Mouse (Mus musculus): Measurements from ENCODE around the gene Il5ra. TPM values are rescaled to one million over a fixed set of nuclear protein-coding genes. Genes with fewer than 3 reads are reported as not detected.

Il5ra gene
- polyA plus RNA-seq, 1 experiment from 2014 or later = 0.37 TPM

DNA sequence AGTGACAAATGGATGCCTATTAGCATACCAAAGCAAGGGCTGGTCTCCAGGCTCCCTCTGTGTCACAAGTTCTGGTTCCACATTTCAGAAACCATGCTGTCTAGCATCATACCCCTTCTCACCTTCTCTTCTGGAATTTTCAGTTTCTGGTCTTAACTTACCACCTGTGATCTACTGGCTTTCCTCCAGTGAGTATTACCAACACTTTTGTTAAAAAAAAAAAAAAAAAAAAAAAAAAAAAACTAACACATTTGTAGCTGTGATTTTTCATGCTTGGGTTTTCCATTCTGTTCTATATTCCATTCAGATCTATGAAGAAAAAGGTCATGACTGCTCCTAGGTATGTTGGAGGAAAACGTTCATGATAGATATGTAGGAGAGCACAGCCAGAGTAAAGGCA, 17.1 kb upstream of the Il5ra start:
- Histone ChIP-seq H3K4me2 (replicated peaks) (no peak overlapping the region), H3K27ac (replicated peaks) (no peak overlapping the region), H3K4me1 (peaks cover 10% of the 10 kb centered on the region), H3K27me3 (no peaks in the 10 kb centered on the region), H3K9ac (no peak overlapping the region), H3K36me3 (no peaks in the 10 kb centered on the region), H3K9me3 (replicated peaks) (no peaks in the 10 kb centered on the region), H3K4me3 (replicated peaks) (no peak overlapping the region)
- no peak for ATAC-seq (ENCODE audit: insufficient number of reproducible peaks, low FRiP score, low TSS enrichment, low read depth)
- WGBS = 85% methylated on average over 1 of the region's 1 CpGs

DNA sequence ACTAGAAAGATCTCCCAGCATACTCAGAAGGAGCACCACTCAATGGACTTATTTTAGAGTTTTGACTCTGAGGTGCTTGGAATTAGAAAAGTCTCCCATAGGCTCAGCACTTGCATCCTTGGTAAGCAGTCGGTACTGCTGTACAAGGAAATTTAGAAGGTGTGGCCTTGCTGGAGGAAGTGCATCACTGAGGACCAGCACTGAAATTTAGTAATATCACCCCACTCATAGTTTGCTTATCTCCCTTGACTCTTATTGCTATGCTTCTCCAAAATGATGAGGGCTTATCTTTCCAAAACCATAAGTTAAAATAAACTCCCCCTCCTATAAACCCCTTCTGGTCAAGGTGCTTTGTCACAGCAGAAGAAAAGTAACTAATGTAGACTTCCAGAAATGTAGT, 12.6 kb upstream of the Il5ra start:
- no peak overlapping the region for H3K4me3 ChIP-seq (replicated peaks)
- H3K27me3 ChIP-seq = no peaks in the 10 kb centered on the region
- H3K4me2 ChIP-seq (replicated peaks) = no peak overlapping the region
- WGBS = 94% methylated on average over 1 of the region's 1 CpGs
- no peaks in the 10 kb centered on the region for H3K4me1 ChIP-seq
- no peaks in the 10 kb centered on the region for H3K36me3 ChIP-seq
- no peak overlapping the region for H3K27ac ChIP-seq (replicated peaks)
- no peak for ATAC-seq (ENCODE audit: insufficient number of reproducible peaks, low FRiP score, low TSS enrichment, low read depth)
- no peaks in the 10 kb centered on the region for H3K9me3 ChIP-seq (replicated peaks)
- H3K9ac ChIP-seq = no peak overlapping the region

- H3K9me3 ChIP-seq (replicated peaks) = no peaks in the 10 kb centered on the region
- no peak for ATAC-seq (ENCODE audit: insufficient number of reproducible peaks, low FRiP score, low TSS enrichment, low read depth)
- WGBS = 81% methylated on average over 3 of the region's 3 CpGs
Observed at GRCm38 (mm10) chr6:106760473-106761218, 11.8 kb upstream of the Il5ra start.

GRCm38 (mm10) chr6:106758299-106758698, 9.5 kb upstream of the Il5ra start:
- ATAC-seq (ENCODE audit: insufficient number of reproducible peaks, low FRiP score, low TSS enrichment, low read depth) = no peak
- no peak overlapping the region for H3K27ac ChIP-seq (replicated peaks)

More at GRCm38 (mm10) chr6:106760473-106761218, 11.8 kb upstream of the Il5ra start:
- Histone ChIP-seq H3K4me2 (replicated peaks) (no peak overlapping the region), H3K9ac (no peak overlapping the region), H3K27ac (replicated peaks) (no peak overlapping the region), H3K4me1 (no peaks in the 10 kb centered on the region), H3K4me3 (replicated peaks) (no peak overlapping the region), H3K27me3 (no peaks in the 10 kb centered on the region), H3K36me3 (no peaks in the 10 kb centered on the region)

GRCm38 (mm10) chr6:106750291-106750690, 1.5 kb upstream of the Il5ra start:
- Histone ChIP-seq H3K36me3 (no peaks in the 10 kb centered on the region), H3K27me3 (no peaks in the 10 kb centered on the region), H3K9me3 (replicated peaks) (no peaks in the 10 kb centered on the region), H3K27ac (replicated peaks) (no peak overlapping the region), H3K4me2 (replicated peaks) (no peak overlapping the region), H3K4me3 (replicated peaks) (no peak overlapping the region), H3K9ac (no peak overlapping the region), H3K4me1 (no peaks in the 10 kb centered on the region)
- WGBS = 79% methylated on average over 7 of the region's 7 CpGs
- ATAC-seq (ENCODE audit: insufficient number of reproducible peaks, low FRiP score, low TSS enrichment, low read depth) = no peak

More at GRCm38 (mm10) chr6:106758299-106758698, 9.5 kb upstream of the Il5ra start:
- H3K9me3 ChIP-seq (replicated peaks) = no peaks in the 10 kb centered on the region
- H3K4me3 ChIP-seq (replicated peaks) = no peak overlapping the region
- H3K4me1 ChIP-seq = no peaks in the 10 kb centered on the region
- H3K27me3 ChIP-seq = no peaks in the 10 kb centered on the region
- WGBS = 83% methylated on average over 3 of the region's 3 CpGs
- H3K36me3 ChIP-seq = no peaks in the 10 kb centered on the region
- H3K4me2 ChIP-seq (replicated peaks) = no peak overlapping the region
- no peak overlapping the region for H3K9ac ChIP-seq

GRCm38 (mm10) chr6:106747804-106748203, 1.0 kb downstream of the Il5ra start:
- Histone ChIP-seq H3K4me1 (no peaks in the 10 kb centered on the region), H3K9me3 (replicated peaks) (no peaks in the 10 kb centered on the region), H3K27ac (replicated peaks) (no peak overlapping the region), H3K9ac (no peak overlapping the region), H3K27me3 (no peaks in the 10 kb centered on the region), H3K36me3 (no peaks in the 10 kb centered on the region), H3K4me2 (replicated peaks) (no peak overlapping the region), H3K4me3 (replicated peaks) (no peak overlapping the region)
- WGBS = 84% methylated on average over 3 of the region's 3 CpGs
- no peak for ATAC-seq (ENCODE audit: insufficient number of reproducible peaks, low FRiP score, low TSS enrichment, low read depth)

DNA sequence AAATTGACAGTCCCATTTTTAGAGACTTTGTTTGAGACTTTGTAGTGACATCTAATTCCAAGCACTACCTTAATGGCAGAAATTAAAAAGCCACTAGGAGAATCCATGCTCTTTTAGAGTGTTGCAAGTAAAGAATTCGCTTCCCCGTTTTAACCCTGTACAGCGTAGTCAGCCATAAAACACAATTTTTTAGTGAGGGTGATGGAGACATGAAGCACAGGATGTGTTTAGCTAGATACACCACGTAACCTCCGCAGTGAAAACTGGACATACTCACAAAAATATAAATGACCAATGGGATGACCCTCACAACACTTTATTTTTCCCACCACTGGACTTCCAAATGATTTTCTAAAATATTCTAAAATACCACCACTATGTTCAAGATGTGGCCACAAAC, 1.6 kb downstream of the Il5ra start:
- H3K4me3 ChIP-seq (replicated peaks) = no peak overlapping the region
- 94% methylated on average over 5 of the region's 5 CpGs for WGBS
- no peak overlapping the region for H3K9ac ChIP-seq
- no peak overlapping the region for H3K4me2 ChIP-seq (replicated peaks)
- H3K27me3 ChIP-seq = no peaks in the 10 kb centered on the region
- no peaks in the 10 kb centered on the region for H3K9me3 ChIP-seq (replicated peaks)
- no peaks in the 10 kb centered on the region for H3K4me1 ChIP-seq
- H3K36me3 ChIP-seq = no peaks in the 10 kb centered on the region
- ATAC-seq (ENCODE audit: insufficient number of reproducible peaks, low FRiP score, low TSS enrichment, low read depth) = no peak
- H3K27ac ChIP-seq (replicated peaks) = no peak overlapping the region

DNA sequence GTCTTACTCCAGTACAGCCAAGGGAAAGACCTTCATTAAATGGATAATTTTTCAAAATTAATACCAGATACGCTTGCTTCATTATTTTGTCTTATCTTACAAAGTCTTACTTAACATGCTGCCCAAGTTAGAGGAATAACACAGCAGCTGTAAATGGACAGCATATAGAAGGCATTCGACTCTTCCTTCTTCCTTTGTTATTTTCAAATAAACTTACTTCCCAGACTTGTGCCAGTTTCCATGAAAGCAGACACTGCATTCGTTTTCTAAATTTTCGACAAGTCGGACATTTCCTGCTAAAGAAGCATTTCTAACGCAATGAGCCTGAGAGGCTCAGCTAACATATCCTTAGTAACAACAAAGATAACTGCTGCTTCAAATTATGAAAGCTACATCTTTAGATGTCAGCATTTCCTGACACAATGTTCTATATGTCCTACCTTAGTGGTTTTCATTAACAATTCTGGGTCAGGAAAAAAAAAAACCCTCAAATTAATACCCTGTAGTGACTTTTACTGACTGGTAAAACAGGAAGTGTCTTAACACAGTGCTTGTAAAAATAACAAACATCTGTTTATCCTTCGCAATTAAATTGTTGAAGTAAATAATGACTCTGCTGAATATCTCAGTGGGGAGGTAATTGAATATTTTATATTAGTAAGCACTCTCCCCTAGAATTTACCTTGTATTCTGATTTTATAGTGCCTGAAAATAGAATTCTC, 3.0 kb downstream of the Il5ra start:
- ATAC-seq (ENCODE audit: insufficient number of reproducible peaks, low FRiP score, low TSS enrichment, low read depth) = no peak
- Histone ChIP-seq H3K4me3 (replicated peaks) (no peak overlapping the region), H3K36me3 (no peaks in the 10 kb centered on the region), H3K4me1 (no peaks in the 10 kb centered on the region), H3K27me3 (no peaks in the 10 kb centered on the region), H3K9me3 (replicated peaks) (no peaks in the 10 kb centered on the region), H3K27ac (replicated peaks) (no peak overlapping the region), H3K9ac (no peak overlapping the region), H3K4me2 (replicated peaks) (no peak overlapping the region)
- WGBS = 56% methylated on average over 7 of the region's 7 CpGs

GRCm38 (mm10) chr6:106743556-106744233, 5.1 kb downstream of the Il5ra start:
- ATAC-seq (ENCODE audit: insufficient number of reproducible peaks, low FRiP score, low TSS enrichment, low read depth) = no peak
- no peaks in the 10 kb centered on the region for H3K4me1 ChIP-seq
- H3K27ac ChIP-seq (replicated peaks) = no peak overlapping the region
- no peak overlapping the region for H3K4me2 ChIP-seq (replicated peaks)
- WGBS = 67% methylated on average over 7 of the region's 7 CpGs
- H3K9ac ChIP-seq = no peak overlapping the region
- H3K36me3 ChIP-seq = no peaks in the 10 kb centered on the region
- H3K4me3 ChIP-seq (replicated peaks) = no peak overlapping the region
- no peaks in the 10 kb centered on the region for H3K27me3 ChIP-seq
- no peaks in the 10 kb centered on the region for H3K9me3 ChIP-seq (replicated peaks)

GRCm38 (mm10) chr6:106740244-106740825, 8.5 kb downstream of the Il5ra start:
- Histone ChIP-seq H3K36me3 (no peaks in the 10 kb centered on the region), H3K4me2 (replicated peaks) (no peak overlapping the region), H3K4me3 (replicated peaks) (no peak overlapping the region), H3K27ac (replicated peaks) (no peak overlapping the region), H3K9me3 (replicated peaks) (no peaks in the 10 kb centered on the region), H3K27me3 (no peaks in the 10 kb centered on the region), H3K9ac (no peak overlapping the region), H3K4me1 (no peaks in the 10 kb centered on the region)
- no peak for ATAC-seq (ENCODE audit: insufficient number of reproducible peaks, low FRiP score, low TSS enrichment, low read depth)
- WGBS = 90% methylated on average over 1 of the region's 1 CpGs

GRCm38 (mm10) chr6:106738229-106738628, 10.6 kb downstream of the Il5ra start:
- Histone ChIP-seq H3K4me1 (no peaks in the 10 kb centered on the region), H3K9me3 (replicated peaks) (no peaks in the 10 kb centered on the region), H3K4me2 (replicated peaks) (no peak overlapping the region), H3K36me3 (no peaks in the 10 kb centered on the region), H3K27me3 (no peaks in the 10 kb centered on the region), H3K27ac (replicated peaks) (no peak overlapping the region), H3K9ac (no peak overlapping the region), H3K4me3 (replicated peaks) (no peak overlapping the region)
- no peak for ATAC-seq (ENCODE audit: insufficient number of reproducible peaks, low FRiP score, low TSS enrichment, low read depth)
- 64% methylated on average over 3 of the region's 3 CpGs for WGBS
